Mouse (Mus musculus): ENCODE results near the gene Fxr1.
A peak's percentile ranks its signal among the peaks of the same experiment; 100 is the strongest.
"Not testable (repeated sequence)": the region's sequence is repeated elsewhere in the genome, so short reads cannot be mapped to it uniquely, and the experiment has no call there.

Fxr1 gene

GRCm38 (mm10) chr3:34062352-34062751 is 42.6 kb downstream of the Fxr1 start:
- no peak for DNase-seq (ENCODE audit: low spot score in 2 of 2)

- DNase-seq (ENCODE audit: low spot score in 2 of 2): not testable (repeated sequence)
Measured at GRCm38 (mm10) chr3:34068943-34069342, 49.2 kb downstream of the Fxr1 start.

- no peak for DNase-seq (ENCODE audit: low spot score in 2 of 2)
Measured at GRCm38 (mm10) chr3:34072726-34073125, 53.0 kb downstream of the Fxr1 start.

- no peak for DNase-seq (ENCODE audit: low spot score in 2 of 2)
Measured at GRCm38 (mm10) chr3:34076058-34076759, 56.5 kb downstream of the Fxr1 start.

- peak; percentile 96 to 98 for DNase-seq (ENCODE audit: low spot score in 2 of 2)
Measured at GRCm38 (mm10) chr3:34080900-34081662, 61.3 kb downstream of the Fxr1 start, which contains the start of gene Dnajc19. Dnajc19 (minus strand) TSS chr3:34081321.

- DNase-seq (ENCODE audit: low spot score in 2 of 2): no peak
Measured at GRCm38 (mm10) chr3:34081929-34082328, 62.2 kb downstream of the Fxr1 start.

GRCm38 (mm10) chr3:34083655-34084054 is 63.9 kb downstream of the Fxr1 start:
- DNase-seq (ENCODE audit: low spot score in 2 of 2): no peak

GRCm38 (mm10) chr3:34102891-34103290 is 83.1 kb downstream of the Fxr1 start:
- DNase-seq (ENCODE audit: low spot score in 2 of 2): no peak

GRCm38 (mm10) chr3:34103902-34104672 is 84.3 kb downstream of the Fxr1 start:
- no peak for DNase-seq (ENCODE audit: low spot score in 2 of 2)

- DNase-seq (ENCODE audit: low spot score in 2 of 2): no peak
Measured at GRCm38 (mm10) chr3:34106421-34106820, 86.7 kb downstream of the Fxr1 start.

- peak in 1 of 2 experiments; percentile 14 for DNase-seq (ENCODE audit: low spot score in 2 of 2)
Measured at GRCm38 (mm10) chr3:34107631-34108030, 87.9 kb downstream of the Fxr1 start.

GRCm38 (mm10) chr3:34111941-34112685 is 92.4 kb downstream of the Fxr1 start:
- DNase-seq (ENCODE audit: low spot score in 2 of 2): no peak

GRCm38 (mm10) chr3:34115806-34116205 is 96.1 kb downstream of the Fxr1 start:
- DNase-seq (ENCODE audit: low spot score in 2 of 2): no peak

- DNase-seq (ENCODE audit: low spot score in 2 of 2): no peak
Measured at GRCm38 (mm10) chr3:34119869-34120268, 100.1 kb downstream of the Fxr1 start.

Measured in frontal cortex, postnatal 36 days (tissue).